Mouse (Mus musculus) embryonic facial prominence, embryonic 12.5 days (tissue): ENCODE results near the gene Rnf39. TPM values are rescaled to one million over a fixed set of nuclear protein-coding genes. Genes with fewer than 3 reads are reported as not detected.

ENCODE experiments used
- ATAC-seq: fragments of 200-750 bp; cut with Nextera tagmentation; 2 replicates; pipeline ENCODE4 v1.8.0; 2017; ENCODE audit not compliant: insufficient number of reproducible peaks, insufficient read depth, low FRiP score, low TSS enrichment
- H3K27ac ChIP-seq: fragments of 300-500 bp; sonication (generic); 2 replicates; pipeline ENCODE4 v1.5.1; 2016; ENCODE audit warnings: mild to moderate bottlenecking
- H3K27me3 ChIP-seq: fragments of 300-500 bp; sonication (generic); 2 replicates; pipeline ENCODE4 v1.6.1; 2016; ENCODE audit warnings: mild to moderate bottlenecking, moderate library complexity
- H3K36me3 ChIP-seq: fragments of 300-500 bp; sonication (generic); 2 replicates; pipeline ENCODE4 v1.6.1; 2016; ENCODE audit warnings: mild to moderate bottlenecking
- H3K4me1 ChIP-seq: fragments of 300-500 bp; sonication (generic); 2 replicates; pipeline ENCODE4 v1.6.1; 2016
- H3K4me2 ChIP-seq: fragments of 300-500 bp; sonication (generic); replicated peaks from 2 replicates; pipeline ENCODE4 v1.6.1; 2016; ENCODE audit warnings: mild to moderate bottlenecking, moderate library complexity
- H3K4me3 ChIP-seq: fragments of 300-500 bp; sonication (generic); 2 replicates; pipeline ENCODE4 v1.5.1; 2016; ENCODE audit warnings: mild to moderate bottlenecking
- H3K9ac ChIP-seq: fragments of 300-500 bp; sonication (generic); 2 replicates; pipeline ENCODE4 v1.6.1; 2016; ENCODE audit warnings: mild to moderate bottlenecking, moderate library complexity
- H3K9me3 ChIP-seq: fragments of 300-500 bp; sonication (generic); 2 replicates; pipeline ENCODE4 v1.6.1; 2016; ENCODE audit warnings: mild to moderate bottlenecking, moderate library complexity
- WGBS: fragments of 180-500 bp; shearing (Covaris S2); methylation state at CpG from one replicate; pipeline ENCODE4 v1.1.7; 2016; 5-methylcytosine and 5-hydroxymethylcytosine counted together
- polyA plus RNA-seq: library from polyadenylated mRNA; unstranded; fragments of >200 nt; fragmentation: Nextera tagmentation; extraction: Ambion mirVana; gene quantifications from 2 replicates; pipeline ENCODE4 v1.2.1, GENCODE M21; 2016

Gene Rnf39
- polyA plus RNA-seq, 1 experiment from 2014 or later: 0.41 TPM

DNA sequence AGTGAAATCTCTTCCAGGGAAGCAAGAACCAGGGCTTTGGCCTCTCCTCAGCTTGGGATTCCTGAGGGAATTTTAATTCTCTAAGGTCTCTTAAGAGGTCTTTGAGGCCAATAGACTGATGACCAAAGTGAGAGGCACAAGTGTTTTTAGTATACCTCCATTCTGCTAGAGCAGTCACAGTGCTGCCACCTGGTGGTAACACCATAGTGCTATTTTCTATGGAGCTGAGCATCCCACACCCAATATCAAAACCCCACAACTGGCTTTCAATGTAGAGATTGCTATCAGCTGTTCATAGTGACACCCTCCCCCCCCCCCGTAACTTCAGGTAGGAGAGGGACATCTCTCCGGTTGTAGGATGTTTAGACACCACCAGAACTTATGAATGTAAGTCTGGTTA, 28.6 kb upstream of the Rnf39 start:
- Histone ChIP-seq H3K36me3 (no peaks in the 10 kb centered on the region), H3K27me3 (no peaks in the 10 kb centered on the region), H3K9ac (no peak overlapping the region), H3K9me3 (no peaks in the 10 kb centered on the region), H3K4me2 (no peak overlapping the region), H3K27ac (no peak overlapping the region), H3K4me3 (no peak overlapping the region), H3K4me1 (no peaks in the 10 kb centered on the region)
- no peak for ATAC-seq
- WGBS: 4% methylated on average over 2 of the region's 2 CpGs

DNA sequence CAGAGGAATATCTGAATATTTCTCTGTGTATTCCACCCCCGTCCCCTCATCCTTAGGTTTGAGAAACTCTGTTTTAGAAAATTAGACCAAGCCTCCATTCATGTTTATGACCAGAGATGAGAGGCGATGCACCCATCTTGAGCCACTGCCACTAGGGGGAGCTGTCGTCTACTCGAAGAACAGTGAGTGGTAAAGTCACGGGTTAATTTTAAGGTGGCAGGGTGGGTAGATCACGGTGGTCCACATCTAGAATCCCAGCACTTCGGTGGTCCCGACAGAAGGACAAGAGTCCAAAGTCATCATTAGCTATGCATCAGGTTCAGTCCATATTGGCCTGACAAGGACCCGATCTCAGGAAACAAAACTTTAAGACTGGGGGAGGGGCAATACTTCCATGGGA, 27.6 kb upstream of the Rnf39 start:
- 15% methylated on average over 9 of the region's 9 CpGs for WGBS
- H3K27me3 ChIP-seq: 0 out of 2 replicates have a peak, but pooled peaks cover under 1% of the 10 kb centered on the region
- H3K4me1 ChIP-seq: no peaks in the 10 kb centered on the region
- ATAC-seq: no peak
- no peaks in the 10 kb centered on the region for H3K9me3 ChIP-seq
- no peak overlapping the region for H3K4me2 ChIP-seq
- no peaks in the 10 kb centered on the region for H3K36me3 ChIP-seq
- no peak overlapping the region for H3K9ac ChIP-seq
- H3K27ac ChIP-seq: no peak overlapping the region
- H3K4me3 ChIP-seq: no peak overlapping the region

DNA sequence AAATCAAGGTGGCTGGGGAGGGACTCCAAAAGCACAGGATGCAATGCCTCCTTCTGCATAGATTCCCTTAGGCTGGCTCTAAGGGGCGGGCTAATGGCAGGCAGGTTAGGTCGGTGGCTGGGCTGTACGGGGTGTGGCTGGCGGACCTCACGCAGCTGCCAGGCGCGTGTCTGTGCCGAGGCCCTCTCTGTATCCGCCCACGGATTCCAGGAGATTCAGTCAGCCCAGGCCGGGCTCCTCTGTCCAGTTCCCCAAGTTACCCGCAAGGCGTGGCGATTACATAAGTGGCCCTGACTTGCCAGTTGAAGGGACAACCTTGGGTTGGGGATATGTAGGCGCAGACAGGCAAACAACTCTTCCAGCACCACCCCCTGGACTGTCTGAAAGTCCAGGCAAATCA, 22.5 kb upstream of the Rnf39 start:
- Histone ChIP-seq H3K4me3 (no peak overlapping the region), H3K4me1 (no peaks in the 10 kb centered on the region), H3K4me2 (no peak overlapping the region), H3K9me3 (no peaks in the 10 kb centered on the region), H3K9ac (no peak overlapping the region), H3K36me3 (no peaks in the 10 kb centered on the region), H3K27me3 (0 out of 2 replicates have a peak, but pooled peaks cover 3% of the 10 kb centered on the region), H3K27ac (no peak overlapping the region)
- ATAC-seq: no peak
- WGBS: 49% methylated on average over 15 of the region's 15 CpGs

DNA sequence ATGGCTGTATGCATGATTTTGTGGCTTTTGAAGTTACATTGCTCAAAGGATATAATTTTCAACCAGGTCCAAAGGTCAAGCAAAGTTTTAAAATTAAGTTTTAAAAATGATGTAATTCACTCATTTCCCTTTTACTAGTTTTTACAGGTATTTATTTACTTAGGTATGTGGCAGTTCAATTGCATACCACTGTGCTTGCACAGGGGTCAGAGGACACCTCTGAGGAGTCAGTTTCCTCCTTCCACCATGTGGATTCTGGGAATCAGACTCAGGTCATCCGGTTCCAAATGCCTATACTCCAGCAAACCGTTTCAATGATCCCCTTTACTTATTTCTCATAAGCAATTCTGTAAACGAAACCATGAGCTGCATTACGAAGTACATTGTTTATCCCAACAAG, 20.0 kb upstream of the Rnf39 start:
- ATAC-seq: no peak
- 0 out of 2 replicates have a peak, but pooled peaks cover 3% of the 10 kb centered on the region for H3K27me3 ChIP-seq
- H3K4me2 ChIP-seq: no peak overlapping the region
- H3K9ac ChIP-seq: no peak overlapping the region
- no peaks in the 10 kb centered on the region for H3K36me3 ChIP-seq
- no peaks in the 10 kb centered on the region for H3K4me1 ChIP-seq
- H3K27ac ChIP-seq: no peak overlapping the region
- H3K9me3 ChIP-seq: no peaks in the 10 kb centered on the region
- WGBS: 80% methylated on average over 4 of the region's 4 CpGs
- no peak overlapping the region for H3K4me3 ChIP-seq

DNA sequence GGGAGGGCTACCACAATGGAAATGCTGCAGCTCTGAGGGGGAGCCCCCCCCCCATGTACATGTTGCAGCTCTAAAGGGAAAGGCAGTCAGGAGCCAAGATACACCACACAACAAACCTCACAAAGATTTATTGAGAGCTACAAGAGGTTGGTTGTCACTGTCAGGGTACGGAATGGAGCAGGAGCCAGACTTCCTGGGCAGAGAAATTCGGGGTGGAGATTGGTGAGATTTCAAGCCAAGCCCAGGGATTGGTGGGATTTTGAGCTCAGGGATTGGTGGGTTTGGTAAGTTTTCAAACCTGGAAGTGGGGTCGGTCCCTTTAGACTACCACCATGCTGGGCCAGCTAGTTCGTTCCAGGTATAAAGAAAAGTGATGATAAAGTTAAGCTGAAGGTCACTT, 19.2 kb upstream of the Rnf39 start:
- no peak overlapping the region for H3K4me3 ChIP-seq
- no peak overlapping the region for H3K27ac ChIP-seq
- 0 out of 2 replicates have a peak, but pooled peaks cover 3% of the 10 kb centered on the region for H3K27me3 ChIP-seq
- no peak overlapping the region for H3K4me2 ChIP-seq
- no peaks in the 10 kb centered on the region for H3K4me1 ChIP-seq
- H3K9me3 ChIP-seq: no peaks in the 10 kb centered on the region
- 61% methylated on average over 4 of the region's 4 CpGs for WGBS
- no peak for ATAC-seq
- no peak overlapping the region for H3K9ac ChIP-seq
- H3K36me3 ChIP-seq: no peaks in the 10 kb centered on the region

DNA sequence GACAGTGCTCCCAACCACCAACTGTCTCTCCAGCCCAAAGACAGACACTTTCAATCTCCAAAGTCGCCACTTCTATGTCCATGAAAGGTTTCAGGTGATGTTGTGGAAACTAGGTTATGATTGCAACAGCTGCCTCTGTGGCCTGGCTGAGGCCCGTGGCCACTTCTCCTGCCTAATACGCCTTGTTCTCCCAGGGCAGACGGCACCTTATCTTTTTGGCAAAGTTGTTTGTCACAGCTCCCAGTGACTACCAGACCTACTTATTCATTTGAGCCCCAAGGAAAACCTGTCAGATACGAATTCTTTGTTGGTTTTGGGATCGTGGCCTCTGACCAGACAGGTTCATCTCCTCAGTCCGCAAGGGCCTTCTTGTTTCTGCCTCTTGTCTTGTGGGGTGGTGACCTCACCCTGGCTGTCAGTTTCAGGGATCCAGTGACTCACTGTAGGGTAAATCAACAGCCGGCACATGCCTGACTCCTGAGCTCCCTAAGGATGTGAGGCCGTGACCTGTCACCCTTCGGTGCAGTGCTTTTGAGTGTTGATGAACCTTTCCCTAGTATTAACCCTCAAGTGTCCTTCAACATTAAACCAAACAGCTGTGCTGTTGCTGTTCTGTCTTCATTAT, 15.1 kb upstream of the Rnf39 start:
- no peak overlapping the region for H3K9ac ChIP-seq
- H3K4me2 ChIP-seq: no peak overlapping the region
- H3K27ac ChIP-seq: no peak overlapping the region
- H3K9me3 ChIP-seq: no peaks in the 10 kb centered on the region
- no peaks in the 10 kb centered on the region for H3K36me3 ChIP-seq
- H3K4me1 ChIP-seq: no peaks in the 10 kb centered on the region
- no peak for ATAC-seq
- 48% methylated on average over 10 of the region's 10 CpGs for WGBS
- no peak overlapping the region for H3K4me3 ChIP-seq
- no peaks in the 10 kb centered on the region for H3K27me3 ChIP-seq

DNA sequence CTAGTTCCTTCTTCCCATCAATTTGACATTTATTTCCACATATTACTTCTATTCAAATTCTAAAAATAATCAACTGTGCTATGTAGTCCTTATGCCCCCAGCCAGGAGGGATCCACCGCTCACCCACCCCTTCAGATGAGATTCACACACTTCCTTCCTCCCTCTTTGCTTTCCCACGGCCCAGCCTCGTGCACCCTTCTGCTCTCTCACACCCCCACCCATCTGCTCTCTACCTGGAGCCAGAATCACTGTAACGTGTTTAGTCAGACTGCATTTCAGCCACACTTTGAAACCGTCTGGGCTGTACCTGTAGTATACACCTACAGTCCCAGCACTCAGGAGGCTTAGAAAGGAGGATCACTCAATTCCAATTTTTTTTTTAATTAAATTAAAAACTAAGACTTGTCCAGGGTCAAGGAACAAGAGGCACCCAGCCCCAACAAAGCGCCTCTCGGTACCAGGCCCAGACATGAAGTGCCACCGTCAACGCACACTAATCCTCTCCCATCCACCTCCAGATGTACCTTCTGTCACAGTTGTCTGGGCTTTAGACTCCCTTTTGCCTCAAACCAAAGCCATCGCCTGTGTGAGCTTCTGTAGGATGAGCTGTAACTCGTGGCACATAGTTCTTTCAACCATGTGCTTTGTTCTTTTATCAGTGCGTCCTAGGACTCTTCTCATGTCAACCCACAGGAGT, 13.3 kb upstream of the Rnf39 start:
- Histone ChIP-seq H3K4me2 (no peak overlapping the region), H3K27ac (no peak overlapping the region), H3K36me3 (no peaks in the 10 kb centered on the region), H3K4me3 (no peak overlapping the region), H3K9ac (no peak overlapping the region), H3K9me3 (no peaks in the 10 kb centered on the region), H3K27me3 (no peaks in the 10 kb centered on the region), H3K4me1 (no peaks in the 10 kb centered on the region)
- no peak for ATAC-seq
- 83% methylated on average over 12 of the region's 12 CpGs for WGBS

DNA sequence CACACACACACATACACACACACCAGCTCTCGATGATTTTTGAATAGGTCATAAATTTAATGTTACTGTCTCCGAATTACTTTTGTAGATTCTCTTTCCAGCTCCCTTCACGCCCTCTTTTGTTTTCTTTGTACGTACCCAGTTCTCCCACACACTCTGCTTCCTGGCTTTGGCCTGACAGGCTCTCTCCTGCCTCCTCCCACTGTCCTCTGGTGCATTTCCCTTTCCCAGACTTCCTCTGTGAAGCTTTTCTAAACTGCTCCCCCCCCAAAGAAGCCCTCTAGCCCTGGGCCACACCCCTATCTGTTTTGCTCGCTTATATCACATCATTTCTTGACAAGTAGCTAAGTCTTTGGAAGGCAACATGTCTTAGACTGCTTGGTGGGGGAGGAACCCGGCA, 12.5 kb upstream of the Rnf39 start:
- Histone ChIP-seq H3K9me3 (no peaks in the 10 kb centered on the region), H3K27me3 (no peaks in the 10 kb centered on the region), H3K4me3 (no peak overlapping the region), H3K4me1 (no peaks in the 10 kb centered on the region), H3K9ac (no peak overlapping the region), H3K4me2 (no peak overlapping the region), H3K27ac (no peak overlapping the region), H3K36me3 (no peaks in the 10 kb centered on the region)
- WGBS: 85% methylated on average over 6 of the region's 6 CpGs
- ATAC-seq: no peak

DNA sequence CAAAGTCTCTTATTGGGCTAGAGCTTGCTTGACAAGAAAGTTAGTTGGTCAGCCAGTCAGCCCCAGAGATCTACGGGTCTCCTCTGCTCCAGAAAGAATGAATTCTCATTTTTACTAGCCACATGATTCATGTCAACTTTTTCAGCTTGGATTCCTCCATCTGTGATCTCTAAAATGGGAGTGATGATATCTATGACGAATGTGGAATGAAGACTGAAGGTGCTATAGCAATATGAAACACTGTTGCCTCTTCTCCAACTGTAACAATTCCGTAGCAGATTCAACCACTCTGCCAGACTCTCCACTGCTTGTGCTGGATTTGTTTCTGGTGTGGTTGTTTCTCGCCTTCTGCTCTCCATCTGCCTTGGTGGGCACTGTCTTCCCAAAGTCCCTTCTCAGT, 11.6 kb upstream of the Rnf39 start:
- no peak overlapping the region for H3K4me2 ChIP-seq
- 79% methylated on average over 4 of the region's 4 CpGs for WGBS
- no peak overlapping the region for H3K4me3 ChIP-seq
- no peaks in the 10 kb centered on the region for H3K27me3 ChIP-seq
- H3K9me3 ChIP-seq: no peaks in the 10 kb centered on the region
- no peaks in the 10 kb centered on the region for H3K4me1 ChIP-seq
- no peak for ATAC-seq
- no peak overlapping the region for H3K27ac ChIP-seq
- H3K36me3 ChIP-seq: no peaks in the 10 kb centered on the region
- no peak overlapping the region for H3K9ac ChIP-seq

DNA sequence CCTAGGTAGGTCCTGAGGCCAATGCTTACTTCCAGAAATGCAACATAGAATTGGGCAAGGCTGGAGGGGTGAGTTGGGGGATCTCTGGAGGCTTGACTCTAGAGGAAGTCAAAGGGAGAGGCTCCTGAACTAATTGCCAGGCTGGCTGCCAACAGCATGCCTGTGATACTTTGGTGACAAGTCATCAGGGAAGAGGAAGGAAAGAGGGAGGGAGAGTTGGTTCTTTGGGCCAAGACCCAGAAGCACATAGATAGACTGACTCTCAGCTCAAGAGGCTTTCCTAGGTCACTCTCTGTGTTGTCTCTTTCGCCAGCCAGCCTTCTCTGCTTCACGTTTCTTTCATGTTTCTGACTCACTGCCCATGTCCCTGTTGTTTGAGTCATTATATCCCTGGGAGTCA, 10.9 kb upstream of the Rnf39 start:
- no peak overlapping the region for H3K27ac ChIP-seq
- no peak overlapping the region for H3K9ac ChIP-seq
- no peaks in the 10 kb centered on the region for H3K36me3 ChIP-seq
- no peak overlapping the region for H3K4me2 ChIP-seq
- H3K4me1 ChIP-seq: no peaks in the 10 kb centered on the region
- no peaks in the 10 kb centered on the region for H3K9me3 ChIP-seq
- H3K4me3 ChIP-seq: no peak overlapping the region
- H3K27me3 ChIP-seq: no peaks in the 10 kb centered on the region
- WGBS: 72% methylated on average over 2 of the region's 2 CpGs
- ATAC-seq: no peak

DNA sequence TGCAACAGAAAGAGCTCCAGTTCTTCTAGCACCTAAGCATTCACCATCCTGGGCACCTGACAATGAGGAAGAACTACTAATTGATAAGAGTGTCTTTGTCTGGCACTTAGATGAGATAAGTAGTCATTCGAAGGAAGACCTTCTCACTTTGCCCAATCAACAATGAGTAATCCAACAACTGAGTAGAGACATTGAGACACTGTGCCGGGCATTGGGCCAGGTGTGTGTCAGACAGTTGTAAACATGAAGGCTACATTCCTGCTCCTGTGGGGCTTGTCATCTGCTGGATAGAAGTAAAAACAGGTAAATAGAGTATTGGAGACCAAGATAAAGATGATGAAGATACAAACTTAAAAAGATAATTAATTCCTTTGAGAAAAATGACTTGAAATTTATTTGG, 4.7 kb upstream of the Rnf39 start:
- Histone ChIP-seq H3K27ac (no peak overlapping the region), H3K9me3 (no peaks in the 10 kb centered on the region), H3K4me1 (peaks cover 5% of the 10 kb centered on the region; the same call in 1 of the 2 replicates), H3K27me3 (peaks cover 28% of the 10 kb centered on the region), H3K4me2 (no peak overlapping the region), H3K36me3 (no peaks in the 10 kb centered on the region), H3K9ac (no peak overlapping the region), H3K4me3 (no peak overlapping the region)
- 90% methylated on average over 2 of the region's 2 CpGs for WGBS
- ATAC-seq: no peak

DNA sequence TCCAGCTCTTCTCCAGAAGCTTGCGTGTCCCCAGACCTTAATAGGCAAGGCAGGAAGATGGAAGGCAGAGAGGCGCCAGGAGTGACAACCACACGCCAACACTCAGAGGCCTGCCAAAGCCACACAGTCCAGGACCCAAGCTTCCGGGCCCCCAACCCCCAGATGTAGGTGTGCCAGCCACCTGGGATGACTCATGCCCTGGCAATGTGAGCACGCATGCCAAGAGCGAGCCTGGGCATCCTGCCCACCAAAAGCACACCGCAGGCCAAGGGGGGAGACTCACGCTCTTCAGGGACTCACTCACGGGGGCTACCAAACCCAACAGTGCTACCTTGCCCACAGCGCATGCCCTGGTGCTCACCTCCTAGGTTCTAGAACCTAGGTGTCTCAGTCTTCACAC, 327 bp upstream of the Rnf39 start:
- Histone ChIP-seq H3K9ac (no peak overlapping the region), H3K36me3 (no peaks in the 10 kb centered on the region), H3K4me2 (peak overlapping the region; percentile 72), H3K27ac (no peak overlapping the region), H3K9me3 (no peaks in the 10 kb centered on the region), H3K4me1 (peaks cover 10% of the 10 kb centered on the region; the same call in 1 of the 2 replicates), H3K4me3 (peak overlapping the region; percentile 39), H3K27me3 (peaks cover 69% of the 10 kb centered on the region)
- 52% methylated on average over 10 of the region's 10 CpGs for WGBS
- ATAC-seq: no peak
